Mouse (Mus musculus) CD4-positive, CD25-positive, alpha-beta regulatory T cell, adult 4 months (primary cell): ENCODE measurements around the gene Lcn9. TPM values are rescaled to one million over a fixed set of nuclear protein-coding genes. Genes with fewer than 3 reads are reported as not detected.

Experiments used
- ATAC-seq: one replicate; pipeline ENCODE4 v1.8.0; 2017
- polyA plus RNA-seq, 2 experiments: library from polyadenylated mRNA; unstranded; fragments of 100-300 nt; shearing (Covaris generic); gene quantifications; one replicate each; pipeline ENCODE4 v1.2.1; 2017

Lcn9 gene
- polyA plus RNA-seq, 2 experiments from 2014 or later: not detected

- no peak for ATAC-seq
Measured at GRCm38 (mm10) chr2:25850330-25850729, 27.4 kb downstream of the Lcn9 start.

- peak; percentile 64 for ATAC-seq
Measured at GRCm38 (mm10) chr2:25852626-25853025, 29.7 kb downstream of the Lcn9 start.

DNA sequence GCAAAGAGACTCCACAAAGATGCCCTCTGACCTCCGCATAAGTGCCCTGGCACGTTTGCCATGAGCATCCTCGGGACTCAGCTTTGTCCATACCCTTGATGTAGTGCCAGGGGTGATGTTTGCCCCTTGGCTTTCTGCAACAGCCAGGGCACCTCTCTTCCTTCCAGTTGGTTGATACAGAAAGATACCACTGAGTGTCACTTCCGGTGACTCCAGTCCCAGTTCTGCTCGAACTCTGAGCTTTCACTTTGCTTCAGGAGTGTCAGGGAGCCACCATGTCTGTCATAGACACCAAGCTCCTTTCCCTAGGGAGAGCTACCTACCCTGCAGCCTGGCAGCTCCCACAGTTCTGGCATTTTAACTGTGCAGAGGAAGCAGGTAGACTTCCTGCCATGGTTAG lies 31.0 kb downstream of the Lcn9 start:
- ATAC-seq: peak; percentile 78

DNA sequence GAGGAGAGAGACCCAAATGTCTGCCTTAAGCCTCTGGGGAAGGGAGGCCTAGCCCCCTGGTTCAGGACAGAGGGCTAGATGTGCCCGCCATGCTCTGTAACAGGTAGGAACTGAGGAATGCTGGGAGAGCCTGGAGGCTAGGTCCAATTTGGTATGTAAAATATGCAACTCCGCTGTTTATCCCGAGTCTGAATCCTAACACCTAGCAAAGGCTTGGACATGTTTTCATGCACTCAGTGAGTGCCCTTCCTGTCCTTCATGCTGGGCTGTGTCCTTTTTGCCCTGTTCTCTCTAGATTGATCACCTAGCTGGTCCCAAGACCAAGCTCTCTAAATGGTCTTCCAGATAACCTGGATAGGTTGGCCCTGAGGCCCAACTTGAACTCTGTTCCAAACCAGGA lies 36.9 kb downstream of the Lcn9 start:
- ATAC-seq: no peak

- ATAC-seq: no peak
Measured at GRCm38 (mm10) chr2:25862038-25862437, 39.1 kb downstream of the Lcn9 start.

DNA sequence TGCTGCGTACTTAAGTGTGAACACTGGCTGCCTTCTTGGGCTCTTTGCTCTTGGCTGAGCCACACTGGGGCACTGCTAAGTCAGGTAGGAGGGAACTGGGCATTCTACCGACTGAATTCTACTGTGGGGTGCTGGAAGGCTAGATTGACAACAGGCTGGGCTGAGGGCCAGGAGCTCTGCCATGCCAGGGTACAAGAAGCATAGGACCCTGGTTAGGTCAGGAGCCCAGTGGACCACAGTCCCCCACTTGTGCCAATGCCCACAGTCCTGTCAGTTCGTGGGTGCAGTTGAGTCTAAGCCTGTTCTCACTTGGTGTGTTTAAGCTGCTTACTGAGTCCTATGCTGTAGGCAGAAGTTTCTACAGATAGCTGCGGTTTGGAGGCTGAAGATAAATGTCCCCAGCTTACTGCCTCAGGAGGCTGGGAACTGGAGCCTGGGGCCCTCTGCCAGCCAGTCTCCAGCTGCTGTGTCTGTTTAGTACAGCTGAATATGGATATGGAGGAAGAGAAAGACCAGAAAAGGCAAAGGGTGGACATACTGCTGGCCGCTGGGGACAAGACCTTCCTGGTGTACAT lies 39.8 kb downstream of the Lcn9 start:
- no peak for ATAC-seq

GRCm38 (mm10) chr2:25863337-25864131 lies 40.6 kb downstream of the Lcn9 start, which contains the start of gene Kcnt1:
Gene Kcnt1, plus strand, starts transcription at chr2:25863734.
- ATAC-seq: no peak

DNA sequence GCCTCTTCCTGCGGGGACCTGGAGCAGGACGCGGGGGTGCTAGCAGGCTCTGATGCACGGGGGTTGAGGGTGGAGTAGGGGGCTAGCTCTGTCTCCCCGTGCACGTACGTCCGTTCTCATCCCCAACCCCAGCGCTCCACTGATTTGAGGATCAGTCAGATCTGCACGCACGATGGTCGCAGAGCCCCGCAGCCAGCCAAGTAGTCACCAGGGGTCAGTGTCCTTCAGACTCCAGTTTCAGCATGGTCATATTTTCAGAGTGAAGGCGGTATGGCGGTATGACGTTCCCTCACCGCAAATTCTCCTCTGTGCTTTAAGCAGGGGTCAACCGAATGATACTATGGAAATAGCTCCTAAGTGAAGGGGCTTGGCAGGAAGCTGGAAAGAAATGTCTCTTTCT lies 41.3 kb downstream of the Lcn9 start:
- ATAC-seq: no peak

DNA sequence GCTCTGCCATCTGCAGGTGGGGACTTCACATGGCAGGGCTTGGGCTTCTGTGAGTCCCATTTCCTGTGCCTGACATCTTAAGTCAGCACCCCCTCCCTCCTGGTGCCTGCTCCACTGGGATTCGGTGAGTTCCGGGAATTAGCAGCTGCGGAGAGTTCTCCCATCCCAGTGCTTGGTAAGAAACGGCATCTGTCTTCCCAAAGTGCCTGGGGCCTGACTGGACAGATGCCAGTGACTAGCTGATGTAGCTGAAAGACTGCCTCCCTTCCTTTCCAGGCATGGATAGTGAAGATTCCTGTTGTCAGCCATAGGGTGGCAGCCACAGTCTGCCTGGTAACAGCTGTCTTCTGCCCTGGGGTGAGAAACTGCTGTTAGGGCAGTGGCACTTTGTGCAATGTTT lies 42.5 kb downstream of the Lcn9 start:
- no peak for ATAC-seq

- no peak for ATAC-seq
Measured at GRCm38 (mm10) chr2:25866656-25867055, 43.7 kb downstream of the Lcn9 start.

Other genes with a start within 250 kb of the Lcn9 start
- gene Mamdc4, start 248.3 kb upstream of the Lcn9 start, polyA plus RNA-seq: 1 to 10 TPM; 1.6 to 4.7 TPM
- 10 to 100 TPM; 53.9 to 66.8 TPM for gene Phpt1, start 247.9 kb upstream of the Lcn9 start, polyA plus RNA-seq
- not detected for gene Ajm1, start 241.4 kb upstream of the Lcn9 start, polyA plus RNA-seq
- 10 to 100 TPM; 17.0 to 20.1 TPM for gene Rabl6, start 214.6 kb upstream of the Lcn9 start, polyA plus RNA-seq
- not detected for gene Ccdc183, start 205.5 kb upstream of the Lcn9 start, polyA plus RNA-seq
- gene Tmem141, start 201.1 kb upstream of the Lcn9 start, polyA plus RNA-seq: under 1 TPM in 1 of 2 experiments, not detected in 1; 0.94 TPM
- 1 to 10 TPM; 1.8 to 3.5 TPM for gene Fcna, start 195.1 kb upstream of the Lcn9 start, polyA plus RNA-seq
- gene Lcn8, start 170.0 kb upstream of the Lcn9 start, polyA plus RNA-seq: not detected
- not detected for gene Lcn5, start 165.2 kb upstream of the Lcn9 start, polyA plus RNA-seq
- gene Lcn6, start 146.4 kb upstream of the Lcn9 start, polyA plus RNA-seq: not detected
- gene Lcn10, start 140.4 kb upstream of the Lcn9 start, polyA plus RNA-seq: 1 to 10 TPM in 1 of 2 experiments, under 1 TPM in 1; 0.69 to 3.0 TPM
- gene Obp2a, start 123.1 kb upstream of the Lcn9 start, polyA plus RNA-seq: not detected
- 100 to 1,000 TPM; 100 to 127 TPM for gene Bmyc, start 116.4 kb upstream of the Lcn9 start, polyA plus RNA-seq
- not detected for gene Obp2b, start 86.1 kb upstream of the Lcn9 start, polyA plus RNA-seq
- not detected for gene Lcn3, start 57.6 kb upstream of the Lcn9 start, polyA plus RNA-seq
- not detected for gene Lcn11, start 46.1 kb upstream of the Lcn9 start, polyA plus RNA-seq
- not detected for gene Gm13539, start 40.9 kb upstream of the Lcn9 start, polyA plus RNA-seq
- gene Glt6d1, start 7.3 kb upstream of the Lcn9 start, polyA plus RNA-seq: not detected
- gene Sohlh1, start 24.1 kb downstream of the Lcn9 start, polyA plus RNA-seq: under 1 TPM in 1 of 2 experiments, not detected in 1; 0.58 TPM
- under 1 TPM; 0.05 to 0.24 TPM for gene Kcnt1, start 40.6 kb downstream of the Lcn9 start, polyA plus RNA-seq
- 1 to 10 TPM; 6.0 to 9.7 TPM for gene Camsap1, start 160.1 kb downstream of the Lcn9 start, polyA plus RNA-seq
- 10 to 100 TPM; 10.2 to 11.8 TPM for gene Ubac1, start 198.6 kb downstream of the Lcn9 start, polyA plus RNA-seq